Mouse (Mus musculus) left cerebral cortex, postnatal 14 days (tissue): Measurements from ENCODE around the gene Gnaz. TPM values are rescaled to one million over a fixed set of nuclear protein-coding genes. Genes with fewer than 3 reads are reported as not detected.

Experiments
- DNase-seq, 2 experiments: peaks; one replicate each; pipeline ENCODE4 v3.0.0; 2021 to 2022; ENCODE audit warnings: low spot score in 2 of 2, mixed read lengths in 1 of 2
- intact Hi-C: fragments of 180-260 bp; cut with DNase I; formaldehyde crosslinking; loops from one replicate; pipeline ENCODE4 v1.15.1; 2025
- total RNA-seq, 2 experiments: library from RNA; stranded (reverse); gene quantifications; 2 replicates each; pipeline ENCODE4 v1.2.3; 2021

Gene Gnaz
- total RNA-seq, 2 experiments from 2014 or later = 159 to 164 TPM

- intact Hi-C loops = no loop called here
- peak; percentile 45 to 60 for DNase-seq
These were observed 89.3 kb downstream of the Gnaz start for GRCm38 (mm10) chr10:75056255-75056654.

- intact Hi-C loops = no loop called here
- no peak for DNase-seq
These were observed 91.4 kb downstream of the Gnaz start for GRCm38 (mm10) chr10:75058336-75058735.

GRCm38 (mm10) chr10:75058761-75059395 is 91.9 kb downstream of the Gnaz start:
- intact Hi-C loops = loop anchor here (1.0 kb wide), 1 partner anchor 92 kb away; no protein-coding TSS in a partner anchor
- DNase-seq = no peak

GRCm38 (mm10) chr10:75059396-75059795 is 92.4 kb downstream of the Gnaz start:
- intact Hi-C loops = loop anchor here (1.0 kb wide), 1 partner anchor 92 kb away; no protein-coding TSS in a partner anchor
- peak; percentile 78 to 84 for DNase-seq

GRCm38 (mm10) chr10:75060217-75060842 is 93.4 kb downstream of the Gnaz start, which contains the start of gene Bcr:
TSS of gene Bcr (plus strand) at chr10:75060592.
- intact Hi-C loops = loop anchor here (5.0 kb wide), 1 partner anchor 52 kb away; no protein-coding TSS in a partner anchor
- DNase-seq = peak in 1 of 2 experiments; percentile 81

- intact Hi-C loops = loop anchor here (5.0 kb wide), 1 partner anchor 51 kb away; no protein-coding TSS in a partner anchor
- no peak for DNase-seq
These were observed 93.9 kb downstream of the Gnaz start for GRCm38 (mm10) chr10:75060843-75061235.

GRCm38 (mm10) chr10:75061341-75062188 is 94.6 kb downstream of the Gnaz start:
- DNase-seq = no peak
- intact Hi-C loops = loop anchor here (5.0 kb wide), 1 partner anchor 51 kb away; no protein-coding TSS in a partner anchor

- no peak for DNase-seq
- intact Hi-C loops = loop anchor here (5.0 kb wide), 1 partner anchor 50 kb away; no protein-coding TSS in a partner anchor
These were observed 95.2 kb downstream of the Gnaz start for GRCm38 (mm10) chr10:75062189-75062561.

- no peak for DNase-seq
- intact Hi-C loops = loop anchor here (5.0 kb wide), 1 partner anchor 50 kb away; no protein-coding TSS in a partner anchor
These were observed 95.6 kb downstream of the Gnaz start for GRCm38 (mm10) chr10:75062621-75063020.

GRCm38 (mm10) chr10:75063301-75063965 is 96.5 kb downstream of the Gnaz start:
- no peak for DNase-seq
- intact Hi-C loops = loop anchor here (5.0 kb wide), 1 partner anchor 49 kb away; no protein-coding TSS in a partner anchor

- intact Hi-C loops = no loop called here
- no peak for DNase-seq
These were observed 98.7 kb downstream of the Gnaz start for GRCm38 (mm10) chr10:75065691-75066090.

Other genes starting within 250 kb of the Gnaz start
- 1 to 10 TPM in 1 of 2 experiments, under 1 TPM in 1; 0.93 to 1.1 TPM for gene Rsph14, start 65.4 kb downstream of the Gnaz start, total RNA-seq
- gene Rab36, start 69.9 kb downstream of the Gnaz start, total RNA-seq = 10 to 100 TPM; 37.7 to 39.6 TPM
- gene Bcr, start 93.4 kb downstream of the Gnaz start, total RNA-seq = 10 to 100 TPM; 82.9 to 84.1 TPM
- 10 to 100 TPM; 38.8 to 40.2 TPM for gene Specc1l, start 244.9 kb downstream of the Gnaz start, total RNA-seq